Mouse (Mus musculus) heart, postnatal 25 days (tissue): ENCODE measurements around the gene Tipin. TPM values are rescaled to one million over a fixed set of nuclear protein-coding genes. Genes with fewer than 3 reads are reported as not detected.
A peak's percentile ranks its signal among the peaks of the same experiment; 100 is the strongest.

ENCODE experiments used
- DNase-seq: peaks from one replicate; pipeline ENCODE4 v3.0.0; 2022; ENCODE audit warnings: low spot score
- intact Hi-C: fragments of 180-260 bp; cut with DNase I; formaldehyde crosslinking; loops from one replicate; pipeline ENCODE4 v1.15.1; 2025
- total RNA-seq, 2 experiments: library from RNA; stranded (reverse); gene quantifications; 2 replicates each; pipeline ENCODE4 v1.2.3; 2021

The Tipin gene
- total RNA-seq, 2 experiments from 2014 or later: 10.0 to 10.8 TPM

DNA sequence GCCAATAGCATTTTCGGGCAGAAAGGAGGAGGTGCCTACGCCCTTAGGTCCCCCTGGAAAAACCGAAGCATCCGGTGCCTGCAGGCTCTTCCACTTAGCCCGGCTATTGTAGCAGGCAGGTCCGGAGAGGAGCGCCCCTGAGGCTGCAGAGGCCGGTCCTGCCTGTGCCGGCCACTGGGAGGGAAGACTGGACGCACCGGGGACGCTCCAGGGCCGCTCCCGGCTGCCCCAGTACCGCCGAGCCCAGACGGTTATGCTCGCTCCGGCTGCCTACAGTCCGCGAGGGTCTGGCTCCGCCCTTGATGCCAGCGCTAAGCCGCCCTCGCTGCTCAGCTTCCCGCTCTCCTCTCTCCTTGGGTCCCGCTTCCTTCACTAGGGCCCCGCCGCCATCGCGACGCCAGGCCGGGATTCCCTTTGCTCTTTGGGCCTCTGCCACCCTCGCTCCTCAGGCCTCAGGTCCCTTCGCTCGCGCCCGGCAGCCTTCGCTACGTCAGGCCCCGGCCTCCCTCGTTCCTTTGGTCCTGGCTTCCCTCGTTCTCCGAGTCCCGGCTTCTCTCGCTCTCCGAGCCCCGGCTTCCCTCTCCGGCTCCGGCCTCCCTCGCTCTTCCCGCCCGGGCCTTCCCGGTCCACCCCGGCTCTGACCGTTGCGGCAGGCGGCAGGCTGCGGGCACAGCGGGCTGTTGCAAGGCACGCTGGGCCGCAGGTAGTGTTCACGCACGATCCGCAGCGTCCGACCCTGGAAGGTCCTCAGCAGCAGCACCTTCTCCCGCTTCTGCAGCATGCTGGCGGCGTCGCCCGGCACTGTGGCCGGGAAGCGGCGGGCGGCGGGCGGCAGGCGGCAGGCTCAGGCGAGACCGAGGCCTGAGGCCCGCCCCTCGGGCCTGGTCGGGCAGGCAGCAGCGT, 59.2 kb downstream of the Tipin start:
- DNase-seq: peak; percentile 57
- intact Hi-C loops: loop anchor here (2.0 to 10.0 kb wide), 3 partner anchors 60 to 594 kb away; partner anchors contain the start of genes Rpl4, Tipin and Zwilch

DNA sequence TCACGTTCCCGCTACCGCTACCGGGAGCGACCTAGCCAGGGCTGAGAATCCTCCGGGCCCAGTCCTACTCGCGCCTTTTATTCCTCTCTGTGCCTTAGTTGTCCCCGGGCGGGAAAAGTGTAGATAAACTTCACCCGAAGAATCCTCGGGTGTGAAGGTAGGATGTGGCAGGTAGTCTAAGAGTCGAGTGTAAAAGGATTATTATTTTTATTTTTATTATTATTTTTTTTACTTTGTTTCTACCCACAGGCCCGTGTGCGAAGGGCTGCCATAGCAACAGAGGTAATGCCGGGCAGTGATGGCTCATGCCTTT, 59.8 kb downstream of the Tipin start, which contains the start of gene Dis3l:
Gene Dis3l, minus strand, starts transcription at position 35 of the 313 bp plus-strand sequence.
- DNase-seq: no peak
- intact Hi-C loops: loop anchor here (2.0 to 10.0 kb wide), 3 partner anchors 60 to 594 kb away; partner anchors contain the start of genes Rpl4, Tipin and Zwilch

DNA sequence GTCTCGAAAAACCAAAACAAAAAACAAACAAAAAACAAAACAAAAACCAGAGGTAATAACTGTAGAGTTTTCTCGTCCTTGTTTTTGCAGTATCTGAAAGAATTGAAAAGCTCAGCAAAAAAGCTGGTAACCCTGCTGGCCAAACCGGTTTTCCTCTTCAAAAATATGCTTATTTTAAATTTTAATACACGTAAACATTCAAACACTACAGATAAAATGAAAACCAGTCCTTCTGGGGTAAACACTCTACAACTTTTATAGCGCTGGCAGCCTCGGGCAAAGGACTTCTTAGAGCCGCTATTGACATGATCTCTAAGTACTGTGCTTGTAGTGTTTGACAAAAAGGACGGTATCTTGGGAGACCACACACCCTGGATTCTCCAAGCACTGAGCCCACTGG, 60.3 kb downstream of the Tipin start:
- intact Hi-C loops: loop anchor here (2.0 to 10.0 kb wide), 3 partner anchors 61 to 593 kb away; partner anchors contain the start of genes Rpl4, Tipin and Zwilch
- DNase-seq: no peak

DNA sequence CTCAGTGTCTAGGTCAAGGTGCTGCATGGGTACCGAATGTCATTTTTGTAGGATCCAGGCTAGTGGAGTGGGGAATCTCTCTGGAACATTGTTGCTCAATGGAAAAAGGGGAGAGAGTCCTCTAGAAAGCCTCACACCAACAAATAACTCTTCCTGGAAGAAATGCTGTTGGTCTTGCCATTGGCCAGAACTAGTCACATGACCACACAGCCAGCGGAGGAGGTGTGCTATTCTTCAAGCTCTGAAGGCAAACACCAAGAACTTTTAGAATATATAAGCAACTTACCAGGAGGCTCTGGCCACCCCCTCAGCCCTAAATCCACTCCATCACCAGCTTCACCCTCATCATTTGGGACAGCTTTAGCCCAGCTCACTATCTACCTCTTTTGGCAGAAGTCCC, 62.3 kb downstream of the Tipin start:
- DNase-seq: no peak
- intact Hi-C loops: loop anchor here (5.0 to 10.0 kb wide), 2 partner anchors 171 to 591 kb away; partner anchors contain the start of genes Rpl4 and Zwilch

- intact Hi-C loops: loop anchor here (2.0 to 10.0 kb wide), 3 partner anchors 293 to 589 kb away; no protein-coding TSS in a partner anchor
- DNase-seq: no peak
Observed at GRCm38 (mm10) chr9:64345931-64346330, 64.5 kb downstream of the Tipin start.

DNA sequence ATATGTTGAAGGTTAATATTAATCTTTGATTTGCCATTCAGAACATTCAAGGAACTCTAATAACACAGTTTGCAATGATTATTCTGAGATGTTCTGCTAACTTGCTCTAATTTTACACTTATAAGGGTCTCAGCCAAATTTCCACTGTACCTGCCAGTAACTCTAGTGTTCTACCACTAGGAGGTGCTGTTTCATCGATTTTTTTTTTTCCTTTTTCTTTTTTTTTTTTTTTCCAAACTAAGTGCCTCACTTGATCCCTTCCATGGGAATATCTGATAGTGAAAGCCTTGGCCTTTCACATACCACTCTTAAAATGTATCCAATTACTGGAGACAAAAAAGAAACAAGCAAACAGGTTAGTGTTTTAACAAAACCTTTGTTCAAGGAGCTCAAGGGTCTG, 66.0 kb downstream of the Tipin start:
- intact Hi-C loops: loop anchor here (2.0 to 10.0 kb wide), 3 partner anchors 291 to 587 kb away; no protein-coding TSS in a partner anchor
- no peak for DNase-seq

- no peak for DNase-seq
- intact Hi-C loops: loop anchor here (5.0 to 10.0 kb wide), 2 partner anchors 343 to 585 kb away; no protein-coding TSS in a partner anchor
Observed at GRCm38 (mm10) chr9:64349490-64349889, 68.1 kb downstream of the Tipin start.

GRCm38 (mm10) chr9:64351191-64351590, 69.8 kb downstream of the Tipin start:
- DNase-seq: no peak

More at GRCm38 (mm10) chr9:64351191-64351590, 69.8 kb downstream of the Tipin start:
- intact Hi-C loops: no loop called here

Other genes starting within 250 kb of the Tipin start
- not detected for gene Lctl, start 164.4 kb upstream of the Tipin start, total RNA-seq
- under 1 TPM; 0.42 to 0.62 TPM for gene Zwilch, start 108.5 kb upstream of the Tipin start, total RNA-seq
- gene Rpl4, start 108.2 kb upstream of the Tipin start, total RNA-seq: 100 to 1,000 TPM; 433 to 462 TPM
- gene Snapc5, start 102.3 kb upstream of the Tipin start, total RNA-seq: 10 to 100 TPM; 21.6 to 23.5 TPM
- 1 to 10 TPM; 1.7 to 2.0 TPM for gene Uchl4, start 46.4 kb upstream of the Tipin start, total RNA-seq
- gene Map2k1, start 27.9 kb upstream of the Tipin start, total RNA-seq: 10 to 100 TPM; 49.6 to 55.2 TPM
- 10 to 100 TPM; 24.5 to 26.4 TPM for gene Dis3l, start 59.7 kb downstream of the Tipin start, total RNA-seq
- 1 to 10 TPM in 1 of 2 experiments, under 1 TPM in 1; 0.96 to 2.0 TPM for gene Megf11, start 104.0 kb downstream of the Tipin start, total RNA-seq